Mouse (Mus musculus): ENCODE measurements around the gene Olfr1195.

DNA sequence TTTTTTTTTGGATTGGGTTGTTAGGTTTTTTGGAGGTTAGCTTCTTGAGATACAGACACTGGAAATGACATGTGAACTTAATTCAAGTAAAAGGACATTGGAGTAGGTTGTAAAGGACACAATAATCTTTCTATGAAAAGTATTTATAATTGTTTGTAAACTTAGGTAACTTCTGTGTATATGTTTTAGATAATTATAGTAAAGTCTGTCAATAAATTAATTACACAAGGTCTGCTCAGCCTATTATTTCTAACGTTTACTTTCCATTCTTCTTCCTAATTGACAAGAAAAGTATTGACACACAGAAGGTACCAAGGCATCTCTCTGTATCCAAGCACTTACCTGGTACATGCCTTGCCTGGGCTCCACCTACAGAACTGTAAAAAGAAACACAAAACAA lies 40.8 kb downstream of the Olfr1195 start, which contains the start of gene Olfr1192-ps1:
- TF ChIP-seq EP300 (IDR thresholded peaks at IDR 0.05; ENCODE audit: low read depth) (no peak), CTCF (IDR thresholded peaks at IDR 0.05; ENCODE audit: low read depth) (no peak)

Measured in heart, postnatal 0 days (tissue).